Mouse (Mus musculus) CD4-positive helper T cell, adult 2 months (primary cell): ENCODE measurements around the gene Scn3b.

Experiments used
- DNase-seq: peaks from one replicate; pipeline ENCODE4 v3.0.0-alpha.2; 2012; ENCODE audit warnings: low read depth, missing footprints, low spot score

Scn3b gene

DNA sequence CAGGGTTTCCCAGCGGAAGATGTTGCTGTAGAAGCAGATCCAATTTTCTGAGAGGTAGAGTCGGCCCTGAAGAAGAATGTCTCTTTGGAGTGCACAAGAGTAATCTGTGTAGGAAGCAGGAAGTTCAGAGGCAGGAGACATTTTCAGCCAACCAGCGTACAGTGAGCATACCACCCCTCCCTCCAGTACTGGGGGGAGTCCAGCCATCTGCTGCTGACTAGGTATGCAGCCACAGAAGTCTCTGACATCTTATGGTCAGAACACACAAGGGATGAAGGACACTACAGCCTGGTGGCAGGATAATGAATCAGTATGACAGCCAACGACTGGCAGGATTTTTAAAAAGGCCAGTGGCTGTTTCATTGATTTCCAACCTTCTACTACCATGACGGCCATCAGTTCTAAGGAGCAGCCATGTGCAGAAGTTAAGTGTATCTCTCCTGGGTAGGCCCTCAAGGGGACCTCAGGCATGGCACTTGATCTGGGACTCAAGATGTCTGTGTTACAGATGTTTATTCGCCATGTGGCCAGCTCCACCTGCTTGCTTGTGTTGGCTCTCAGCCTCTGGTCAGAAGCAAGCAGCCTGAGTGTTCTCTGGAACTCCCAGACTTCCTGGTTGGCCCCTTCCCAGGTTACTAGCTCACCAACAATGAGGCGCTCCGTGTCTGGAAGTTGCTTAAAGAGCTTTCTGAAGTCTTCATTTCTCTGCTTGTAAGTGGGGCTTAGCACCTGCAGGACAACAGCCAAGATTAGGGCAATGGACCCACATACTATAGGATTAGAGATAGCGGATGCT is 48.0 kb downstream of the Scn3b start:
- DNase-seq: no peak

DNA sequence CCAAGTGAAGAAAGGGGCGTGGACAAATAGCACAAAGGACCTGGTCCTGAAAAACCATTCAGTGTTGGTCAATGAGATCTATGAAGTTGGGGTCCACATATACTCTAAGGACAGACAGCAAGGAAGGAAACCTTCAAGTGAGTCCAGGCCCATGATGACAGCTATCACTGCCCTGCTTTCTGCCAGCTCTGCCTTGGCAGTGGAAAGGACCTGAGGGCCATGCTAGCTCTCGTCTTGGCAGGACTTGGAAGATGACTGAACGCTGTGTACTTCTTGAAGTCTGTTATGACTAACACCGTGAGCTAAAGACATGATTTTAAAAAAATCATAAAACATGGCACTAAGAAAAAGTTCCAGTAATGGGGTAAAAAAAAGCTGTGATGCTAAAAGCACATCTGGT is 48.7 kb downstream of the Scn3b start:
- no peak for DNase-seq

- DNase-seq: no peak
Measured at GRCm38 (mm10) chr9:40318771-40319170, 49.8 kb downstream of the Scn3b start.

DNA sequence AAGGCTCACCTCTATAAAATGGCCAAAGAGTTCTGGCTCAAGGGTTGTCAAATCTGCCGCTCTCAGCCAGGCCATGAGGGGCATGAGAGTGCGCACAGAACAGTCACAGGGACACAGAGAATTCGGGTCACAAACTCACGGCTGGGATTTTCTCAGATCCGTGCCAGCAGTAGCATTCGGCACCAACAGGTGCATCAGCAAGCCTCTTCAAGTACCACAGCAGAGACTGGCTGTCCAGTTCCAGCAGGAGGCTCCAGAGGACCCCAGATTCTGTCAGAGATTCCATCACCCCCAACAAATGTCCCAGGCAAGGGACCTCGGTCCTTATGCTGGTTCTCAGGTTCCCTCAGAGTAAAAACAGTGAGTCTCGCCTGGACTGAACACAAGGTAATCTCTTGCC is 51.4 kb downstream of the Scn3b start:
- DNase-seq: no peak

GRCm38 (mm10) chr9:40320879-40321667 is 52.1 kb downstream of the Scn3b start:
- DNase-seq: no peak

DNA sequence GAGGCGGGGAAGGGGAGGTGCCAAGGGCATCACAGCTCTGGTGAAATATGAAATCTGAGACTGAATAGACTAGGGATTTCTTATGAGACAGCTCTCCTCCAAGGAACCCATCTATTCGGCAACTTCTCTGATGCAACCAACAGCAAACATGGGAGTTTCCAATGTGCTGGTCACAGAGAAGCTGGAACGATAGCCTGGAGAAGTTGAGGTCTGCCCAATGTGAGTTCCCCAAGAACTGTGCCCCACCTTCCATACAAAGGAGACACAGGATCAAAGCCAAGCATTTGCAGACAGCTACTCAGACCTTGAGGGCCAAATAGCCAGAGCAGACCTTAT is 52.6 kb downstream of the Scn3b start:
- DNase-seq: no peak

DNA sequence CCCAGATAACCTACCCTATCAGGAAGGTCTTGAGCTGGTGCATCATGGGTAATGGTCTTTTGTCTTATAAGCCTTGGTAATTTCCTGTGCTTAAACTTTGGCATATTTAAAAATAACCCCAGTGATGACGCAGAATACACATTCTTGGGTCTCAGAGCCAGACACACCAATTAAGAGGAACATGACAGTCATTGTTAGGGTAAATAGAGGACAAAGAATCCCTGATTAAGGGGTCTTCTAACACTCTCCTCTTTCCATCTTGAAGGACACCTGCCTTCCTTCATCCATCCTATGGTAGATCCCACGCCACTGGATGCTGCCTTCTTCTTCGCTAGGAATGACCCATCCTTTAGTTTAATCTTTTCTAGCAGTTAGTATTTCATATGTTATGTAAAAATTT is 53.4 kb downstream of the Scn3b start:
- DNase-seq: no peak

DNA sequence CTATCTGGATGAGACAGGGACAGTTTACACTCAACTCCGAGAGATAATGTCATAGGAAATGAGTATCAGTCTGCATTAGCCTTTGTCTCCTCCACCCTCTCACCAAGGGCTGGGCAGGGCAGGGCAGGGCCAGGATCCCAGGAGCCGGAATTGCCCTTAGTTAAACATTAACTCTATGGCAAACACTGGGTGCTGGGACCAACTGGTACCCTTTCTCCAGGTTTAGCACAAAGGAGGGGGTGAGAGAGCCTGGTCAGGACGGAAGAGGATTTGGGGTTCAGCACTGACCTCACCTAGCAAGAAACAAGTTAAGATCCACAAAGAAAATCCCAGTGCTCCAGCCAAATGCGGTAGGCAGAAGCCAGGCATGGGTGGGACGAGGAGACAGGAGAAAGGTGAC is 54.2 kb downstream of the Scn3b start:
- DNase-seq: no peak

DNA sequence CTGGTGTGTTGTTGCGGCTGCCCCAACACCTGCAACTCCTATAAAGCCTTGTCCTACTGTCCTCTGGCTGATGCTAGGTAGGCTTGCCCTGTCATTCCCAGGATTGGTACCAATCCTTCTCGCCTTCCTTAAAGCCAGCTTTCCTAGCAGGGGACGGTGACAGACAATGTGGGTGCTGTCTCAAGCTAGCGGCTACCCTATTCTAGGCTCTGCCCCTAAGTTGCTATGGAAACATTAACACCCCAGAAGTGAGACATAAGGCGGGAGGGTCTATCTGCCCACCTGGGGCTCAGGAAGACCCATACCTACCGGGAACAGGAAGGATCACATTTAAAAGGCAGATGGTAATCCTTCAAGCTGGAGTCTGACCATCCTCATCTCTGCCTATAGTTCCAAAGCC is 54.8 kb downstream of the Scn3b start:
- DNase-seq: no peak

DNA sequence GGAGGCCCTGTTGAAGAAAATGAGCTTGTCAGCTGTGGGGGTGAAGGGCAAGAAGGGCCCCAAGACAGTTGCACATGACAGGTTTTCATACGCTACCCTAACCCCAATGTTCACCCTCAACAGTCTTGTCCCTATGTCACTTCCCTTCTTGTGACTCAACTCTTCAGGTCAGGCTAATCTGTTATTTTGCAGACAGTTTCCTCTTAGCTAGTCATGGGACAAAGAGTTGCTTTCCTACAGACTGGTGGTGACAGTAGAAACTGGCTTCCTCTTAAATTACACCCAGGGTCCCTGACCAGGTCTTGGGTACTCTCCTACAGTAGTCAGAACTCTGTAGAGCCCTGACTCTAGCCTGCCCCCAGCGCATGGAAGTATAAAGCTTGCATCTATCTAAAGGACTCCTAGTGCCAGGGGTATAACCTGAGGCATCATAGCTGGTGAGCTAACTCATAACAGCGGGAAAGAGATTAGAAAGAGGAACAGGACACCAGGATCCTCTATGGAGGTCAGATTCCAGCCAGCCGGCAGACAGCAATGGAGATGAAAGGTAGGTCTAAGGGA is 55.3 kb downstream of the Scn3b start:
- DNase-seq: no peak

GRCm38 (mm10) chr9:40324826-40325225 is 55.8 kb downstream of the Scn3b start:
- no peak for DNase-seq

DNA sequence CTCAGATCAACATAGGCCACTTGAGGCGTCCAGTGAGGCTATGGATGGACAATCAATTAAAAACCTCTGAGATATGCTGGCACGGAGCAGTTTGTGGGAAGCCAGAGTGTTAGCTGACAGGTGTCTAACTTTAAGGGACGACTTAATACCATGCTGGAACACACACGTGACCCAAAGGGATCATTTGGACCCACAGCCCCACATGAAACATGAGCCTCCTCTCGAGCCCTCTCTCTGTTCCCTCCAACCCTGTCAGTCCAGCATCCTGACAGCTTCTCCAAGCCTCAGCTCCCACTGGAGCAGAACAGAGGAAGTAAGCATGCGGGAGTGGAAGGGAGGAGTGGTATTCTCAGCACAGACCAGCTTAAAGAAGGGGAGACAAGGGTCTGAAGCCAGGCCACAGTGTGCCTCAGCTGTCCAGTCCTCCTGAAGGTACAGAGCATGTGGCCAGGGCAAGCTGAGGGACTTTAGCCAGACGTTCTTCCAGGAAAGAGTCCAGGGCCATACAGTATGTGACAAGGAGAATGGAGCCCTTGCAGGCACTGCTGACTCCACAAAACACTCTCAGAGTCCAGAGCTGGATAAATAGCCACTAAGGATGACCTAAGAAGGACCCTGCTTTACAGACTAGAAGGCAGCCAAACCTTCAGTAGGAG is 57.4 kb downstream of the Scn3b start:
- no peak for DNase-seq

DNA sequence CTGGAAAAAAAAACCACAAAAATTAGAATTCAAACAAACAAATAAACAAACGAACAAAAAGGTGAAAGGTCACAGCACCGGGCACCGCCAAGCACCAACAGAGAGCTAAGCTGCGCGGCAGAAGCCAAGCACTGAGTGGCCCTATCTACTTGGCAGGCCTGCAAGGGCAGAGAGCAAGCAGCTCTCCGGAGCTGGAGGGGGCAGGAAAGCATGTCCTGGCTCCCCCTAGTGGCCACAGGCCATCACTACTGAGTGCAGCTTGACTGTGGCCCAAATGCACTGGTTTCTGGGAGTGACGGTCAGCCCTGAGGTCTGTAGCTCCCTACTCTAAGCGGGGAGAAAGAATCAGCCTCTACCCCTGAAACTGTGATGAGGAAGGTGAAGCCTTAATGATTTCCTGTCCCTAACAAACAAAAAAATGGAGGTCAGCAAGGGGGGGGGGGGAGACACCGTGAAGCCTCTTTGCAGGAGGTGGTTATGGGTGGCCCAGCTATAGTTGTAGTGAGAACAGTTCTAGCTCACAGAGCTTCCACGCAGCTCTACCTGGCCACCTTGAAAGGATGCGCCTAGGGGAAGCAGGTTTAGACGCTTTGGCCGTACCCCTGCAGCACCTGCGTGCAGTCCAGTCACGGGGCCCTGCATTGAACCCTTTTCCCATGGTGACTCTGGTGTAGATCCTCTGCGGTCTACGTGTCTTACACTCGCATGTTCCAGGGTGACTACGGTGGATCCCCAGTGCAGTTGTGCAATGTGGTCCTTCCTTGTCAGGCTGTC is 61.8 kb downstream of the Scn3b start:
- DNase-seq: peak; percentile 74

DNA sequence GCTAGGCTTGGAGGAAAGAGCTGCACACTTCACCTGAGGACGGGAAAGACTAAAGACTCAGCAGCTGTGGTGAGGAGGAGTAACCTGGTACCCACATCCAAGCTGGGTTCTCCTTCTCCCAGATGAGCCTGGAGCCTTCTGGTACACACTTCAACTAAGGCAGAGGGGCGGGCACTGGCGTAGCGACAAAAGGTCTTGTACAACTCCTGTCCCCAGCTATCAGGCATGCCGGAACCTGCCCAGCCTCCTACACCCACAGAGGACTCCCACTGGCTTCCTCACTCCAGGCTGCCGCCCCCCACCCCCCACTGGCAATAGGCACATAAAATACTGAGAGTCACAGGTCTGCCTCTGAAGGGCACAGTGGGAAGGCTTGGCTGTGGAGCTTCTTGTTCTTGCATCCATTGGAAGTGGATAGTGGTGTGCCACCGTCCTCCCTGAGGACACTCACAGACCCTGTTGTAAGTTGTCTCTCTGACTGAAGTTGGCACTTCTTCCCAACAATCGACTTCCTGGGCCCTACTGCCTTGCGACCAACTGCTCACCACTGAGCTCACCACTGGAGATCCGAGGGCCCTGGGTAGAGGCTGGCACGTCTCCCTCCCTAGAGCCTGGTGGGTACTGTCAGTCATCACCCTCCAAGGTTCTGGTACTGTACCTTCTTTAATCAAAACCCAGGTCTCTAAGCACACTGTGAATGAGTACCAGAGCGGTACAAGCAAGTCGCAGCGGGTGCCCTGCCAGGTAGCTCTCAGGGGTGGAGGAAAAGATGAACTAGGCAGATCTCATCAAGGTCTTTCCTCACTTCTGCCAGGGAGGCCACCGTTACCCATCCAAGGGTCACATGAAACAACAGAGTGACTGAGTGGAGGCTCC is 62.6 kb downstream of the Scn3b start:
- no peak for DNase-seq

DNA sequence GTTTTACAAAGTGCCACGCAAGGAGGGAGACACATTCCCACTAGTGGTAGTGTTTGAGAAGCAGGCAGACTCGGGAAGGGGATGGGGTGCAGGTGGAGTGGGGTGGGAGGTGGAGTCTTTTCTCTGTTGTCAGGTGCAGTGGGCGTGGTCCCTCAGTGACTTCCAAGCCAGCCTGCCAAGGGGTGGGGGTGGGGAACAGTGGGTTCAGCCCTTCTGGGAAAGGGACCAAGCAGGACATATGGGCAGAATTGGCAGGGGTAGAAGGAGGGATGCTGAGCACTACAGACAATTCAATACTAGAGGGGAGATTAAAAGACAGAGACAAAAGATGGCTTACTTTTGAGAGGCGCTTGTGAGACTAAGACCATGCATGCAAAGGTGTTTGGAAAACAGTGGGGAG is 63.3 kb downstream of the Scn3b start:
- DNase-seq: no peak

- no peak for DNase-seq
Measured at GRCm38 (mm10) chr9:40332731-40333648, 64.0 kb downstream of the Scn3b start.

DNA sequence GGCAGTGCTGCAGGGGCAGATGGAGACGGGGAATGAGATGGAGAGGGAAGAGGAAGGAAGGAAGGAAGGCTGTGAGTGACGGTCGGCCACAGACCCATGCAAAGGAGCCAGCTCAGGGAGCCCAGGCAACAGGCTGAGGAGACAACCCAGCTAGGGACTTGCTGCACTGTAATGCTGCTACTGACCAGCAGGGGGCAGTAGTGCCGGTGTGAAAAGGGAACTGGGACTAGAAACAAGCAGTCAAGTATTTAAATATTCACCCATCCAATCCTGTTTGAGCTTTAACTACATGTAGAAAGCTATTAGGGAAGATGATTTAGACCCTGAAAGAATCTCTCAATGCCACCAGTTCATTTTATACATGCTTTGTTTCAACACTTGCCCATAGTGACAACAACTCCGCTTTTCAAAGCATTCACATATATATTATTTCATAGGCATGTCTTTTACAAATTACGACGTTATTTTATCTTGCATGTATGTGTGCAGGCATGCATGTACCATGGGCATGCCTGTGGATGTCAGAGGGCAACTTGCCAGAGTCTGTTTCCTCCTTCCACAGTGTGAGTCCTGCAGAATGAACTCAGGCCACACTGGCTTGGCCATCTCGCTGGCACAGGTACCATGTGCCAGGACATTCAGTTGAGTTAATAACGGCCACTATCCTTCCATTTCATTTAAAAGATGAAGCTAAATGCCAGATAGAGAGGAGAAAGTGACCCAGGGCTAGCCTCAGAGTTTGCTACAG is 64.8 kb downstream of the Scn3b start:
- peak; percentile 67 for DNase-seq

- no peak for DNase-seq
Measured at GRCm38 (mm10) chr9:40334617-40335016, 65.6 kb downstream of the Scn3b start.

DNA sequence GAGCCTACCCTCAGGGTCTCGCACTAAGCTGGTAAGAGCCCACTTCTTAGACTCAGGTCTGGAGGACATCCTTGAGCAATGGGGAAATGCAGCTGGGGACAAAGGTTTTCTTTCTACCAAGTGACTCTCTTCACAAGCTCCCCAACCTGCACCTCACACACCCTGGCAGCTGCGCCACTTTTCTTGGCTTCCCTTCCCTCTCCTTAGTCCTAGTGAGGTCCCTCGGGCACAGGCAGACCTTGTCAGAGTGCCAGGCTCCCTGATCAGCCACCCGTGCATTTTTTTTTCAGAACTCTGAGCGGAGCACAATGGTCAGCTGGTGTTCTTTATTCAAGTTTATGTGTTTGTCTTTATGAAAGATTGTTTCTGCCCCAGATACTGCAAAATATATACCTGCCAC is 67.7 kb downstream of the Scn3b start:
- DNase-seq: no peak
